Mouse (Mus musculus) neural tube, embryonic 13.5 days (tissue): Measurements from ENCODE around the gene Tent2. TPM values are rescaled to one million over a fixed set of nuclear protein-coding genes. Genes with fewer than 3 reads are reported as not detected.
"Not testable (repeated sequence)": the region's sequence is repeated elsewhere in the genome, so short reads cannot be mapped to it uniquely, and the experiment has no call there.

Experiments used
- ATAC-seq: fragments of 200-750 bp; cut with Nextera tagmentation; 2 replicates; pipeline ENCODE4 v1.8.0; 2017; ENCODE audit warnings: low read depth, mild to moderate bottlenecking, moderate TSS enrichment, moderate library complexity
- H3K27ac ChIP-seq: fragments of 300-500 bp; sonication (generic); replicated peaks from 2 replicates; pipeline ENCODE4 v1.5.1; 2015; ENCODE audit warnings: moderate library complexity, mild to moderate bottlenecking, inconsistent platforms
- H3K27me3 ChIP-seq: fragments of 300-500 bp; sonication (generic); 2 replicates; pipeline ENCODE4 v1.6.1; 2015; ENCODE audit warnings: mild to moderate bottlenecking, inconsistent platforms
- H3K36me3 ChIP-seq: fragments of 300-500 bp; sonication (generic); 2 replicates; pipeline ENCODE4 v1.6.1; 2015; ENCODE audit warnings: mild to moderate bottlenecking, inconsistent platforms
- H3K4me1 ChIP-seq: fragments of 300-500 bp; sonication (generic); replicated peaks from 2 replicates; pipeline ENCODE4 v1.6.1; 2015; ENCODE audit warnings: inconsistent platforms
- H3K4me2 ChIP-seq: fragments of 300-500 bp; sonication (generic); 2 replicates; pipeline ENCODE4 v1.6.1; 2015; ENCODE audit warnings: inconsistent platforms, mild to moderate bottlenecking, moderate library complexity
- H3K4me3 ChIP-seq: fragments of 300-500 bp; sonication (generic); 2 replicates; pipeline ENCODE4 v1.5.1; 2015; ENCODE audit warnings: mild to moderate bottlenecking, inconsistent platforms
- H3K9ac ChIP-seq: fragments of 300-500 bp; sonication (generic); 2 replicates; pipeline ENCODE4 v1.6.1; 2015; ENCODE audit warnings: moderate library complexity, mild to moderate bottlenecking, inconsistent platforms
- H3K9me3 ChIP-seq: fragments of 300-500 bp; sonication (generic); 2 replicates; pipeline ENCODE4 v1.6.1; 2016; ENCODE audit warnings: inconsistent platforms
- WGBS: fragments of 180-500 bp; shearing (Covaris S2); methylation state at CpG from one replicate; pipeline ENCODE4 v1.1.7; 2015; 5-methylcytosine and 5-hydroxymethylcytosine counted together
- polyA plus RNA-seq: library from polyadenylated mRNA; unstranded; fragments of >200 nt; fragmentation: Nextera tagmentation; extraction: Ambion mirVana; gene quantifications from 2 replicates; pipeline ENCODE4 v1.2.1, GENCODE M21; 2015

Gene Tent2
- polyA plus RNA-seq, 1 experiment from 2014 or later, result 43.3 TPM

DNA sequence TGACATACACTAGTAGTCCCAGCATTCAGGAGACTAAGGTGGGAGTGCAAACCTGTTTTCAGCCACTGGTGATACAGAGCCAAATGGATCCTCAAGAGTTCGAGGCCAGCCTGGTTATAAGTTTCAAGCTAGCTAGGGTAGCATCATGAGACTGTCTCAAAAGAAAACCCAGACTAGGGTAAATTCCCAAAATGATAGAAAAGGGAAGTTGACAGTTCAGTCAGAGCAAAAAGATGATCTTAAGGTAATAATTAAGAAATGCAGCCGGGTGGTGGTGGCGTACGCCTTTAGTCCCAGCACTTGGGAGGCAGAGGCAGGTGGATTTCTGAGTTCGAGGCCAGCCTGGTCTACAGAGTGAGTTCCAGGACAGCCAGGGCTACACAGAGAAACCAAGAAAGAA, 4.4 kb downstream of the Tent2 start:
- not testable (repeated sequence) for H3K4me3 ChIP-seq, H3K27ac ChIP-seq, H3K4me2 ChIP-seq, H3K27me3 ChIP-seq, H3K9ac ChIP-seq, ATAC-seq, H3K9me3 ChIP-seq
- 98% methylated on average over 5 of the region's 5 CpGs for WGBS
- Histone ChIP-seq H3K36me3 (peaks cover 19% of the 10 kb centered on the region), H3K4me1 (peaks cover 23% of the 10 kb centered on the region)

DNA sequence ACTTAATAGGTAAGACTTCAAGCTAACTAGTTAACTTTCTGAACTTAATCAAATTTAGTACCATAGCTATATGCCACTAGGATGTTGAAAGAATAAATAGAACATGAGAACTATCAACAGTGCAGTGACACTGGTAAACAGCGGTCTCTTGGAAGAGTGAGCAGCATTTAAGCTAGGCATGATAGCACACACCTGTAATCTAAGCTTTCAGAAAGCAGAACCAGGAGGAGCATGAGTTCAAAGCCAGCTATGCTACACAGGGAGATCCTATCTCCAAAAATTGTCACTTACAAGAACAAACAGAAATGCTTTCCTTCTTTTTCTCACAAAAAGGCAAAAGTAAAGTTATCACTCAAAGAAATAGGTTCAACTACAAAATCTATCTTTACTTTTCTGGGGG, 11.8 kb downstream of the Tent2 start:
- H3K27me3 ChIP-seq, result no peaks in the 10 kb centered on the region
- no peak overlapping the region for H3K9ac ChIP-seq
- H3K4me2 ChIP-seq, result no peak overlapping the region
- no peaks in the 10 kb centered on the region for H3K9me3 ChIP-seq
- 100% methylated on average over 1 of the region's 1 CpGs for WGBS
- H3K36me3 ChIP-seq, result peaks cover 34% of the 10 kb centered on the region
- H3K4me3 ChIP-seq, result no peak overlapping the region
- no peak overlapping the region for H3K27ac ChIP-seq
- no peaks in the 10 kb centered on the region for H3K4me1 ChIP-seq
- no peak for ATAC-seq

DNA sequence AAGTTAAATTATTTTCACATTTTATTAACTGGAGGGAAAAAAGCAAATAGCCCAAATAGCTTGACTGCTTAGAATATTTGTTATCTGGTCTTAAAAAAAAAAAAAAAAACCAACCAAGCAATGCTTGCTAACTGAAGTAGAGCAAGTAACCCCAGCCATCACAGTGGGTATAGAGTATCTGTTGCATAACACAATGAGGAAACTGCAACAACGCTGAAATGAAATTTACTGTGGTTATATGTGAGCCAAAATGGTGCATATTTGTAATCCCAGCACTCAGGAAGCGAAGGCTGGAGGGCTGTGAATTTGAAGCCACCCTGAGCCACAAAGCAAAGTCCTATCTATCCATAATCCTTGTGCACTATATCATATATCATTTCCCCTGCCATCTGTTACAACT, 12.7 kb downstream of the Tent2 start:
- WGBS, result 93% methylated on average over 2 of the region's 2 CpGs
- H3K27me3 ChIP-seq, result no peaks in the 10 kb centered on the region
- H3K4me1 ChIP-seq, result no peaks in the 10 kb centered on the region
- H3K4me2 ChIP-seq, result no peak overlapping the region
- no peaks in the 10 kb centered on the region for H3K9me3 ChIP-seq
- H3K36me3 ChIP-seq, result peaks cover 33% of the 10 kb centered on the region
- ATAC-seq, result no peak
- no peak overlapping the region for H3K9ac ChIP-seq
- H3K4me3 ChIP-seq, result no peak overlapping the region
- no peak overlapping the region for H3K27ac ChIP-seq

DNA sequence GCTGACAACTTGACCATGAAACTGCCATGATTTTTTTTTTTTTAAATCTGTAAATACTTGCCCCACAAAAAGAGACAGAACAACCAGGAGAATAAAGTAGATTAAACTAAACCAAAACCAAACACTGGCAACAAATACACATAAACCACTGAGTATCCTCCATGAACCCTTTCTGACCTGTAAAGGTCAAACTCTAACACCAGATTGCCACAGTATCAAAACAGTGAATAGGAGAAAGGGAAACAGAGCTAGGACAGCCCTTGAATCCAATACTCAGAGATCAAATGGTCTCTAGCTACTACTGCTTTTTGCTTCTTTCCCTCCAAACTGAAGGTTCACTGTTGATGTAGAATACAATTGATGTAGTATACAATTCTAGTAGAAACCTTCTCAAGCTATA, 14.6 kb downstream of the Tent2 start:
- no peak overlapping the region for H3K4me3 ChIP-seq

DNA sequence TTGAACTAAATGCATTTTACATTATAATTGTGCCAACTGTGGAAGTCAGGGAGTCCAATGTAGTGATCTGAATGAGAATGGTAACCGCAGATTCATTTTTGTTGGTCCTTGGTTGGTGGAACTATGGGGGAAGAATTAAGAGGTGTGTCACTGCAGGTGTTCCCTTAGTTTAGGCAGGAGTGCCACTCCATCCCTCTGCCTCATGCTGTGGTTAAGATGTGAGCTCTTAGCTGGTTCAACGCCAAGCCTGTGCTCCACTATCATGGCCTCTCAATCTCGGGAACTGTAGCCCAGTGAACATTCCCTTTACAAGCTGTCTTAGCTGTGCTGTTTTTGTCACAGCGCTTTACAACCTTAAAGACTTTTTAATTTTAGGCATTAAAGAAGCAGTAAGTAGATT, 28.9 kb downstream of the Tent2 start:
- no peak overlapping the region for H3K27ac ChIP-seq
- H3K4me3 ChIP-seq, result no peak overlapping the region
- no peaks in the 10 kb centered on the region for H3K27me3 ChIP-seq
- no peak overlapping the region for H3K9ac ChIP-seq
- peaks cover 46% of the 10 kb centered on the region for H3K36me3 ChIP-seq
- no peaks in the 10 kb centered on the region for H3K9me3 ChIP-seq
- no peaks in the 10 kb centered on the region for H3K4me1 ChIP-seq
- no peak overlapping the region for H3K4me2 ChIP-seq
- ATAC-seq, result no peak
- WGBS, result 96% methylated on average over 4 of the region's 4 CpGs

More for the DNA sequence above, 14.6 kb downstream of the Tent2 start:
- no peak overlapping the region for H3K27ac ChIP-seq
- H3K4me2 ChIP-seq, result no peak overlapping the region
- no peaks in the 10 kb centered on the region for H3K27me3 ChIP-seq
- no peak overlapping the region for H3K9ac ChIP-seq
- H3K9me3 ChIP-seq, result no peaks in the 10 kb centered on the region
- H3K4me1 ChIP-seq, result no peaks in the 10 kb centered on the region
- no peak for ATAC-seq
- H3K36me3 ChIP-seq, result peaks cover 29% of the 10 kb centered on the region

DNA sequence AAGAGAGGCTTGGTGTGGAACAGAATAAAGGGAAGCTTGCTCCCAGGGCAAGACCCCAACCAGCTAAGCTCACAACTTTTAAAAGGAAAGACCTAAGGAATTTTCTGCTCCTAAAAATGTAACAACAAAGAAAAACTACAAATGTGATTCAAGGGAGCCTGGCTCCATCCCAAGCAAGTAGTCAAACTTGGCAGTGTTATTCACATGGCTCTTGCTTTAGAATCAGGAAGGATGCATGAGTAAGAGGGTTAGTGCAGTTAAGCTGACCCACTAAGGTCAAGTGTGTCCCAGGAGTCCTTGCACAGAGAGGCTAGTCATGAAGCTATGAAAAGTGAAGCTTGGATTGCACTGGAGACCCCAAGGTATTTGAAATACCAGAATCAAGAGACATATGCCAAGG, 29.7 kb downstream of the Tent2 start:
- Histone ChIP-seq H3K4me2 (no peak overlapping the region), H3K9ac (no peak overlapping the region), H3K4me1 (no peaks in the 10 kb centered on the region), H3K36me3 (peaks cover 45% of the 10 kb centered on the region), H3K27ac (no peak overlapping the region), H3K9me3 (no peaks in the 10 kb centered on the region), H3K4me3 (no peak overlapping the region), H3K27me3 (no peaks in the 10 kb centered on the region)
- no peak for ATAC-seq

DNA sequence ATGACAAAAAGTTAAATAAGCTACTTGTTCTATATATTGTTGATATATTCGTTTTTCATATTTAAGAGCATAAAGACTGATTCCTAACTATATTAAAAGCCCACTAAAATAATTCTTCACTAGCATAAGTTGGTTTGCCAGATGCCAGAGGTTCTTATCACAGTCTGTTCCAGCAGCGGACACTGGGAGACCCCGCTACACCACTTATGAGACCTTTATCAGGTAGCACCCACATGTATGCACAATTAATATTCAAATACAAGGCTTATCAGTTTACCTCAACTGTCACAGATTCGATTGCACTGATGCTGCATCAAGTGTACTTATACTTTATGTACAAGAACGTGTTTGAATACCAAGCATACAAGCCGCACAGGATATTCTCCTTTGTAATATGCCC, 33.9 kb downstream of the Tent2 start:
- peaks cover 34% of the 10 kb centered on the region for H3K36me3 ChIP-seq
- ATAC-seq, result no peak
- 95% methylated on average over 6 of the region's 6 CpGs for WGBS

DNA sequence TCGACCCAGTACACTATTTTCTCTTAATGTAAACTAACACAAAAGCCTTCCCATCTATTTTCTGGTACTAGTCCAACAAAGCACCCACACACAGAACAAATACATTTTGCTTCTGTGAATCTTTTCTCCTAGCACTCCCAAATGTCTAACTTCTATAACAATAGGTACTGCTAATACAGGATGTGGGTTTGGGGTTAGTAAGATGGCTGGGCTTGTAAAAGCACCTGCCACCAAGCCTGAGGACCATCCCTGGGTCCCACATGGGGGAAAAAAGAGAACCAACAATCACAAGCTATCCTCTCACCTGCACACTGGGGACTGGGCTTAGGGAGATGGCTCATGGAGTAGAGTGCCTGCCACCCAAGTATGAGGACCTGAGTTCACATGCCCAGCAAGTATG, 38.9 kb downstream of the Tent2 start:
- 100% methylated on average over 1 of the region's 1 CpGs for WGBS
- no peak overlapping the region for H3K27ac ChIP-seq
- H3K27me3 ChIP-seq, result no peaks in the 10 kb centered on the region
- no peak overlapping the region for H3K4me2 ChIP-seq
- H3K36me3 ChIP-seq, result peaks cover 33% of the 10 kb centered on the region
- H3K9me3 ChIP-seq, result no peaks in the 10 kb centered on the region
- no peaks in the 10 kb centered on the region for H3K4me1 ChIP-seq
- H3K4me3 ChIP-seq, result no peak overlapping the region
- no peak overlapping the region for H3K9ac ChIP-seq
- ATAC-seq, result no peak

More for the DNA sequence above, 33.9 kb downstream of the Tent2 start:
- Histone ChIP-seq H3K9me3 (no peaks in the 10 kb centered on the region), H3K4me1 (no peaks in the 10 kb centered on the region), H3K9ac (no peak overlapping the region), H3K27me3 (no peaks in the 10 kb centered on the region), H3K4me3 (no peak overlapping the region), H3K4me2 (no peak overlapping the region), H3K27ac (no peak overlapping the region)

DNA sequence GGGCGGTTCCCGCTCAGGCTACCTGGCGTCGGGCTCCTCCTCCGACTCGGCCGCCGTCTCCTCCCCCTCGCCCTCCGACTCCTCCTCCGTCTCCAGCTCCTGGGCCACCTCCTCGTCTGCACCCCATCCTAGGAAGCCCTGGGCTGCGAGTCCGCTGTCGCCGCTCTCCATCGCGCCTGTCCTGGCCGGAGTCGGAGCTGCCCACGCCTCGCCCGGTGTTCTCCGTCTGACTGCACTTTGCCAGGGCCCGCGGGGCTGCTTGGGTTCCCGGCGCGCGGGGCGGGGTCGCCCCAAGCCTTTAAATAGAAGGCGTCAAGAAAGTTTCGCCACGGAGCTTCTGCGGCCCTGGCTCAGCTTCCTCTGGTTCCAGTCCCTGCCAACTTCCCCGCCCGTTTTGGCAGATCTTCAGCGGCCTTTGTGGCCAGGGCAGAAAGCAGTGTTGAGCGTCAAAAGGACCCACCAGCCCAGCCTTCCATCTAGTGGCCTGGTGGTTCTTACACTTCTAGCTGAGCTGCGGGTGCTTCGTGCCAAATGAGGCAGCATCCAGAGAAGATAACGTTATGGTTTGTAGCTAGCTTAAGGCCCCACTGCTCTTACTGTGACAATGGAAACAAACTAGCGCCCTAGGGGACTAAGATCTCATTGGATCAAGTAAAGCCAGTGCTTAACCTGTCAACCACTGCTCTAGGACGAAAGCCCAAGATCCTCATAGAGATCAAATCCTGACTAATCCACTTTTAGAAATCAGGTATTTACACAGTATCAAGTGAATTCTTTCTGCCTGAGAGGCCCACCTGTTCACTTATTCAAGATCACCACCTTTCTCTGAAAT, 47.6 kb downstream of the Tent2 start, which contains the start of gene Cmya5:
Cmya5 (minus strand) TSS at position 389 of the 832 bp plus-strand sequence.
- Histone ChIP-seq H3K4me3 (peak within 1 kb of the TSS; percentile 46), H3K9me3 (no peaks in the 10 kb centered on the region), H3K36me3 (peaks cover 18% of the 10 kb centered on the region), H3K4me1 (peaks cover 16% of the 10 kb centered on the region), H3K27ac (0 out of 2 replicates have a peak within 1 kb of the TSS, but pooled peaks have one; percentile 13), H3K4me2 (peak within 1 kb of the TSS; percentile 86), H3K27me3 (no peaks in the 10 kb centered on the region), H3K9ac (peak within 1 kb of the TSS; percentile 73)
- 1% methylated on average over 45 of the region's 45 CpGs for WGBS
- peak; percentile 92 for ATAC-seq

DNA sequence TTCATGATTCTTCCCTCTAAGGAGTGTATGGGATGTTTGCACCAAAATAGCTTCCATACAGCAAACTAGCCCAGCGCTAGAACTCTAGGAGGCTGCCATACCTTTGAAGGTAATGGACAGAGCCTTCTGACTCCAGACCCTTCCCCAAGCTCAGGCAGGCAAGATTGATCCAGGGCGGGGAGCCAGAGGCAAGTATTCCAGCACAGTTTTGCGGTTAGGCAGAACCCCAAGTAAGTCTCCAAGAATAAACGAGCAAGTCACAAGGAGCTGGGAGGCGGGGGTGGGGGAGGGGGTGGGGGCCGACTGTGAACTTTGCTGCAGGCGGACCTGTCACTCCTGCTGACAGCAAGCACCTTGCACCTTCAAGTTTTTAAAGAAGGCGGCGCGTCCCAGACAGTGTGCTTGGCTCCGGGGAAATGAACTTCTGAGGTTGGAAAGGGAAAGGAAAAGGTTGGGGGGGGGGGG, 48.3 kb downstream of the Tent2 start:
- H3K4me3 ChIP-seq, result peak overlapping the region; percentile 46
- H3K27ac ChIP-seq, result no peak overlapping the region
- peaks cover 11% of the 10 kb centered on the region; the same call in 1 of the 2 replicates for H3K36me3 ChIP-seq
- H3K9me3 ChIP-seq, result no peaks in the 10 kb centered on the region
- peaks cover 16% of the 10 kb centered on the region for H3K4me1 ChIP-seq
- peak; percentile 42 for ATAC-seq
- H3K4me2 ChIP-seq, result peak overlapping the region; percentile 86
- peak overlapping the region; percentile 73 for H3K9ac ChIP-seq
- 28% methylated on average over 11 of the region's 11 CpGs for WGBS
- H3K27me3 ChIP-seq, result no peaks in the 10 kb centered on the region

DNA sequence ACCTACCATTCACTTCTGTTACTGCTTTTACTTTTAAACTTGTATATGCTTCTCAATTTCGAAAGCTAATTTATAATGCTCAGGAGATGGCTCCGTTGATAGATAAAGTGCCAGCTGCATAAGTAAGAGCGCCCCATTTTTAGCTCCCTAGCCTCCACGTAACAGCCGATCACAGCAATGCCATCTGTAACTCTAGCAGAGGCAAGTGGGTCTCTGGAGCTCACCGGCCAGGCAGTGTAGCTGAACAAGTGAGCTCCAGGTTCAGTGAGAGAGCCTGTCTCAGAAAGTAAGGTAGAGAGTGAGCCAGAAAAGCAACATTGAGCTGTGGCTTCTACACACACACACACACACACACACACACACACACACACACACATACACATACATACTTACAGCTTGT, 51.0 kb downstream of the Tent2 start:
- H3K27ac ChIP-seq, result no peak overlapping the region
- peaks cover 7% of the 10 kb centered on the region; the same call in 1 of the 2 replicates for H3K36me3 ChIP-seq
- no peak overlapping the region for H3K9ac ChIP-seq
- ATAC-seq, result no peak
- peaks cover 16% of the 10 kb centered on the region for H3K4me1 ChIP-seq
- no peak overlapping the region for H3K4me3 ChIP-seq
- no peaks in the 10 kb centered on the region for H3K9me3 ChIP-seq
- H3K27me3 ChIP-seq, result no peaks in the 10 kb centered on the region
- H3K4me2 ChIP-seq, result no peak overlapping the region
- 91% methylated on average over 6 of the region's 6 CpGs for WGBS

DNA sequence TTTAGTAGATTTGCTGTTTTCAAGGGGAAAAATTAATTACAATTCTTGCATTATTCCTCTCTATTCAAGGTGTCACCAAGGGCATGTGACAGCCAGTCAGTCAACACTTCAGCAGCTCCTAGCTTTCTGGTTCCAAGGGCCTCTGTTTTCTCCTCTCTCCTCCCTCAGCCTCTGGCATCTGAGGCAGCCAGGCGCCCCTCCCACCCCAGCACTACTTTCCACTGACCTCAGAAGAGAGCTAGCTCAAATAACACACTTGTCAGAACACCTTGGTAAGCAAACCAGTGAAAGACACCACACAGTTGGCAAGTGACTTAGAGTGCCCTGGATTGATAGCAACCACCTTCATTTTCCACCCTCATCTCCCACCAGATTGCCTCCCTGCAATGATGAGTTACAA, 54.1 kb downstream of the Tent2 start:
- no peak overlapping the region for H3K27ac ChIP-seq
- no peaks in the 10 kb centered on the region for H3K27me3 ChIP-seq
- H3K9ac ChIP-seq, result no peak overlapping the region
- H3K36me3 ChIP-seq, result peaks cover 6% of the 10 kb centered on the region; the same call in 1 of the 2 replicates
- ATAC-seq, result no peak
- no peaks in the 10 kb centered on the region for H3K4me1 ChIP-seq
- WGBS, result 76% methylated on average over 1 of the region's 1 CpGs
- H3K9me3 ChIP-seq, result no peaks in the 10 kb centered on the region
- H3K4me2 ChIP-seq, result no peak overlapping the region
- H3K4me3 ChIP-seq, result no peak overlapping the region

DNA sequence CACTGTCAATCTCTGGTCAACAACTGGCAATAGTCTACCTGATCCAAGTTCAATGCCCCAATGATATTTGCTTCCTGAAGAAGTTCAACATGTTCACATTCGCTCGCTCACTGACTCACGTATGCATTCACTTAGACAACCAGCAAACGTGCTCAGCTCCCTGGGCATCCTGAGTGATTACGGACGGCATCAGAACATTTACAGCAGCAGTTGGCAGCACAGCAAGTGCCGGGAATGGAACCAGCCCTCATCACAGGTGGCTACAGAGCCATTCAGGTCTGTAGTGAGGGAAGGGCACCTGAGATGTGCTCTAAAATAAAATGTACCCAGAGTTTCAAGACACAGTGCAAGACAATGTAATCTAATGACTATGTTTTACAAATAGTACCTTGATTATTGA, 55.1 kb downstream of the Tent2 start:
- Histone ChIP-seq H3K27ac (no peak overlapping the region), H3K9ac (no peak overlapping the region), H3K9me3 (no peaks in the 10 kb centered on the region), H3K4me1 (no peaks in the 10 kb centered on the region), H3K27me3 (no peaks in the 10 kb centered on the region), H3K4me3 (no peak overlapping the region), H3K36me3 (no peaks in the 10 kb centered on the region), H3K4me2 (no peak overlapping the region)
- WGBS, result 87% methylated on average over 7 of the region's 7 CpGs
- ATAC-seq, result no peak
